Mouse (Mus musculus): ENCODE measurements at regions not wholly inside any gene's neighbourhood (a gene's known extent, or its start where the extent isn't known, plus 50 kb on each side); places are given as distances from the start of the nearest gene placed in this dataset.

GRCm38 (mm10) chr1:154008593-154009310, 108.7 kb upstream of the Teddm2 start:
- TF ChIP-seq CTCF (IDR thresholded peaks at IDR 0.05; ENCODE audit: control insufficient read depth, insufficient read depth, insufficient read length) = no peak
- no peak for TF ChIP-seq USF1 (IDR thresholded peaks at IDR 0.05; ENCODE audit: low read depth)

Data from C2C12 (cell line).